Mouse (Mus musculus): Measurements from ENCODE around the gene Cytip. TPM values are rescaled to one million over a fixed set of nuclear protein-coding genes. Genes with fewer than 3 reads are reported as not detected.

Gene Cytip
- polyA plus RNA-seq, 1 experiment from 2014 or later = 0.11 TPM

GRCm38 (mm10) chr2:58169173-58169572, 26.2 kb downstream of the Cytip start:
- H3K4me1 ChIP-seq (replicated peaks; ENCODE audit: control insufficient read depth, insufficient read depth, low read length) = no peaks in the 10 kb centered on the region
- H3K4me2 ChIP-seq (replicated peaks; ENCODE audit: low read depth, low read length) = no peak overlapping the region
- no peaks in the 10 kb centered on the region for H3K36me3 ChIP-seq (ENCODE audit: control insufficient read depth, insufficient read depth, low read length)
- H3K9ac ChIP-seq (ENCODE audit: low read depth, low read length) = no peak overlapping the region
- H3K9me3 ChIP-seq (ENCODE audit: control insufficient read depth, low read length) = no peaks in the 10 kb centered on the region
- 76% methylated on average over 2 of the region's 2 CpGs for whole genome bisulfite sequencing
- no peak overlapping the region for H3K27ac ChIP-seq (ENCODE audit: low read depth, low read length)
- DNase-seq (ENCODE audit: low spot score) (no peak), ATAC-seq (ENCODE audit: low FRiP score) (no peak)
- no peaks in the 10 kb centered on the region for H3K27me3 ChIP-seq (ENCODE audit: control insufficient read depth, insufficient read depth, low read length)
- H3K4me3 ChIP-seq (ENCODE audit: low read depth, low read length) = no peak overlapping the region

DNA sequence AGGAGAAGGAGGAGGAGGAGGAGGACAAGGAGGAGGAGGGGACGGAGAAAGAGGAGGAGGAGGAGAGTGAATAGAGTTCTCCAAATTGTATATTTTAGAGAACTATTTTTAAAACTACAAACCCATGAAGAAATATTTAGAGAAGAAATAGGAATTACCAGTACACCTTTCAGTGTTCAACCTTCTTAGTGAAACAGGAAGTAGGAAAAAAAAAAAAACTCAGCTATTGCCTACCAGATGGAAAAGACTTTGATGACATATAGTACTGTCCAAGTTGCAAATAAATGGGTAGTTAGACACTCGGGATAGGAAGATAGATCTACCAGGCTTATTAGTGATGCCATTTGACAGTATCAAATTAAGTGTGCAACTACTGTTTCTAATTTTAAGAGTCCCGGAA, 27.7 kb downstream of the Cytip start:
- Histone ChIP-seq H3K4me1 (replicated peaks; ENCODE audit: control insufficient read depth, insufficient read depth, low read length) (no peaks in the 10 kb centered on the region), H3K4me3 (ENCODE audit: low read depth, low read length) (no peak overlapping the region), H3K9ac (ENCODE audit: low read depth, low read length) (no peak overlapping the region), H3K4me2 (replicated peaks; ENCODE audit: low read depth, low read length) (no peak overlapping the region), H3K27me3 (ENCODE audit: control insufficient read depth, insufficient read depth, low read length) (no peaks in the 10 kb centered on the region), H3K9me3 (ENCODE audit: control insufficient read depth, low read length) (no peaks in the 10 kb centered on the region), H3K27ac (ENCODE audit: low read depth, low read length) (no peak overlapping the region), H3K36me3 (ENCODE audit: control insufficient read depth, insufficient read depth, low read length) (no peaks in the 10 kb centered on the region)
- WGBS = 79% methylated on average over 3 of the region's 3 CpGs
- ATAC-seq (ENCODE audit: low FRiP score) = no peak
- no peak for DNase-seq (ENCODE audit: low spot score)

DNA sequence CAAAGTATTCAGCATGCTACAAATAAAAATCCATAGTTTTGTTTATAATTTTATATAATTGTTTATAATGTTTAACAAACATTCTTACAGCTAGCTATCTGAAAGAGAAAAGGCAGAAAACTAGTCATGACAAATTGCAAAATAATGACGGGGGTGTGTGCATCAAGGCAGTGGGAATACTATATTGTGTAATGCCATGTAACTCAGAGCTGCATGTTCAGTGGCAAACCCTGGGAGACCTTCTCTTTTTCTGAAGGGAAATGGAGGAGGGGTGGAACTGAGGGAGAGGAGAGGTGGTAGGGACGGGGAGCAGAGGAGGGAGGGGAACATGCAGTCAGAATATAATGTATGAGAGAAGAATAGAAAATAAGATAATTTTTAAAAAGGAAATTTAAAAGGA, 28.6 kb downstream of the Cytip start:
- DNase-seq (ENCODE audit: low spot score) = no peak
- no peak for ATAC-seq (ENCODE audit: low FRiP score)
- Histone ChIP-seq H3K9ac (ENCODE audit: low read depth, low read length) (no peak overlapping the region), H3K4me3 (ENCODE audit: low read depth, low read length) (no peak overlapping the region), H3K4me1 (replicated peaks; ENCODE audit: control insufficient read depth, insufficient read depth, low read length) (no peaks in the 10 kb centered on the region), H3K27me3 (ENCODE audit: control insufficient read depth, insufficient read depth, low read length) (no peaks in the 10 kb centered on the region), H3K9me3 (ENCODE audit: control insufficient read depth, low read length) (no peaks in the 10 kb centered on the region), H3K27ac (ENCODE audit: low read depth, low read length) (no peak overlapping the region), H3K4me2 (replicated peaks; ENCODE audit: low read depth, low read length) (no peak overlapping the region), H3K36me3 (ENCODE audit: control insufficient read depth, insufficient read depth, low read length) (no peaks in the 10 kb centered on the region)
- WGBS = 75% methylated on average over 2 of the region's 2 CpGs

DNA sequence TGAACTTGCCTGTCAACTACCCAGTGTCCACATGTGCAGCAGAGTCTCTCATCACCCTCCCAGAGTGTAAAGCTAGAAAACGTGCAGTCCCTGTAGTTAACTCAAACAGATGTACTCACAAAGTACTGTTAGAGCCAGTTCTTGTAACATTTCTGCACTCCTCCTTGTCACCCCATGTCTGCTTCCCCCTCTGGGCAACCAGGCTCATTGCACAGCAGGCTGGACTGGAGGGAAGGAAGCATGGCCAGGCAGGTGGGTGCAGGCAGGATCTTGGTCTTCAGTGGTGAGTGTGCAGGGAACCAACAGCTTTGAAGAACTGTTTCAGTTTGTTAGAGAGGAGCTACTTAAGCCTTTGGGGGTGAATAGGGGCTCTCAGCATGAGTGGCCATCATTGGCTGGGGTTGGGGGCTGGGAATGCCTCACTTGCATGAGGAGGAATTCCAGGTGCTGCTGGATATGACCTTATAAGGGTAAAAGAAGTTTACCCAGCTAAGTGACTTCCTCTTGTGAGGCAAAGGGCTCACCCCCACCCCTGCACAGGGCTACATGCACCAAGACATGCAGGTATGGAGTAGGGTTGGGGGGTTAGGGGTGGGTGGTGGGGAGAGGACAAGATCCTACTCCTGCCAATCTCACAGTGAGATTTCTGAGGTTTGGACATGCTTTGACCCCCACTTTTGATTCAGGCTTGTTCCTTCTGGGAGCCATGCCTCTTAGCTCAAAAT, 31.7 kb downstream of the Cytip start:
- Histone ChIP-seq H3K4me3 (ENCODE audit: low read depth, low read length) (no peak overlapping the region), H3K36me3 (ENCODE audit: control insufficient read depth, insufficient read depth, low read length) (no peaks in the 10 kb centered on the region), H3K9me3 (ENCODE audit: control insufficient read depth, low read length) (no peaks in the 10 kb centered on the region), H3K27me3 (ENCODE audit: control insufficient read depth, insufficient read depth, low read length) (no peaks in the 10 kb centered on the region), H3K27ac (ENCODE audit: low read depth, low read length) (no peak overlapping the region), H3K4me1 (replicated peaks; ENCODE audit: control insufficient read depth, insufficient read depth, low read length) (no peaks in the 10 kb centered on the region), H3K4me2 (replicated peaks; ENCODE audit: low read depth, low read length) (no peak overlapping the region), H3K9ac (ENCODE audit: low read depth, low read length) (no peak overlapping the region)
- DNase-seq (ENCODE audit: low spot score) (no peak), ATAC-seq (ENCODE audit: low FRiP score) (no peak)
- 56% methylated on average over 1 of the region's 1 CpGs for WGBS

DNA sequence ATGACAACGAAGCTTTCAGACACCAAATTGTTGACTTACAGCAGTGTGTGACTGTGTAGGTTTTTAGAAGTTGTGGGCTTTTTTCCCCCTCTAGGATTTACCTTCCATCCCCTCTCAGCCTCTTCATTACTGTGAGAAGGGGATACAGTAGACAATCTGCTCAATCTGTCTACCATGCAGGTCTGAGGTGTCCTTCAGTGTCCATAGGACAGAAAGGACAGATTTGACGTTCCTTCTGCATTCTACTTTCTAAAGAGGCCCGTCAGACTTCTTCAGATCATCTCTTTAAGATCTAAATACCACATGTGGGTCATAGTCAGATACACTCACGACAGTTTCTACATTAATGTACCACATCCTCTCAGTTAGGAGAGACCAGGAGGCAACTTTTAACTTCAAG, 33.5 kb downstream of the Cytip start:
- 90% methylated on average over 4 of the region's 4 CpGs for WGBS
- H3K27ac ChIP-seq (ENCODE audit: low read depth, low read length) = no peak overlapping the region
- no peaks in the 10 kb centered on the region for H3K27me3 ChIP-seq (ENCODE audit: control insufficient read depth, insufficient read depth, low read length)
- H3K4me2 ChIP-seq (replicated peaks; ENCODE audit: low read depth, low read length) = no peak overlapping the region
- H3K4me3 ChIP-seq (ENCODE audit: low read depth, low read length) = no peak overlapping the region
- H3K4me1 ChIP-seq (replicated peaks; ENCODE audit: control insufficient read depth, insufficient read depth, low read length) = no peaks in the 10 kb centered on the region
- no peaks in the 10 kb centered on the region for H3K9me3 ChIP-seq (ENCODE audit: control insufficient read depth, low read length)
- no peak for ATAC-seq (ENCODE audit: low FRiP score)
- no peak for DNase-seq (ENCODE audit: low spot score)
- H3K36me3 ChIP-seq (ENCODE audit: control insufficient read depth, insufficient read depth, low read length) = no peaks in the 10 kb centered on the region
- no peak overlapping the region for H3K9ac ChIP-seq (ENCODE audit: low read depth, low read length)

DNA sequence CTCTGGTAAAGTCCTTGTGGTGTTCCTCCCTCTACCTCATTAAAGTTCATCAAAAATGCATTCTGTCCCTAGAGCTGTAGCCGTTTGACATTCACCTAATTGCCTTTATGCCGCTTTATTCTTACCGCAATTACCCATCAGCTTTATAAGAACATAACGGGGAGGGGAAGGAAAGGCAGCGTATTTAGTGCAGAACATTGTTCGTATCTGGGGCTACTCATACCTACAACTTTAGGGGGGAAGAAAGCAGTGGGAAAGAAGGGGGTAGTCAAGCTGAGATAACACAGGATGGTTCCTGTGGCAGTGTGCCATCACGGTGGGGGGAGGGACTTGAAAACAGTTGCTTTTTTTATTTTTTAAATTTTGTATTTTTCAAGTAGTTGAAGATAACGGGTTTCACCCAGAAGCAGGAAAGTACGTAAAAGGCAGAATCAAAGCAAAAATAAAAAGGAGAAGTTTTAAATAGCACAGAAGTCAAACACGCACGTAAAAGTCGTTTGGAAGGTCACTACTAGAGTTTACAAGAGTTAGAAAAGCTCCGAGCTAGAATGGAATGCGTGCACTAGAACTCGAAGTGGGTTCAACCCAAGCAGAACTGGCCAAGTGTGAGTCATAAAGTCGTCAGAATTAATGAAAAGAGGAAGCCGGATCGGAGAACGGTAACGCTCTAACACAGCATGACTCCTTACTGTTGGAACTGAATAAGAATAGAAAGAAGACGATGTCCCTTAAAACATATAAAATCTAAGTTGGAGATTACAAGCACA, 34.6 kb downstream of the Cytip start:
- Histone ChIP-seq H3K27ac (ENCODE audit: low read depth, low read length) (no peak overlapping the region), H3K9me3 (ENCODE audit: control insufficient read depth, low read length) (no peaks in the 10 kb centered on the region), H3K36me3 (ENCODE audit: control insufficient read depth, insufficient read depth, low read length) (no peaks in the 10 kb centered on the region), H3K27me3 (ENCODE audit: control insufficient read depth, insufficient read depth, low read length) (no peaks in the 10 kb centered on the region), H3K9ac (ENCODE audit: low read depth, low read length) (no peak overlapping the region), H3K4me3 (ENCODE audit: low read depth, low read length) (no peak overlapping the region), H3K4me2 (replicated peaks; ENCODE audit: low read depth, low read length) (no peak overlapping the region), H3K4me1 (replicated peaks; ENCODE audit: control insufficient read depth, insufficient read depth, low read length) (no peaks in the 10 kb centered on the region)
- DNase-seq (ENCODE audit: low spot score) (no peak), ATAC-seq (ENCODE audit: low FRiP score) (no peak)
- WGBS = 89% methylated on average over 21 of the region's 21 CpGs

DNA sequence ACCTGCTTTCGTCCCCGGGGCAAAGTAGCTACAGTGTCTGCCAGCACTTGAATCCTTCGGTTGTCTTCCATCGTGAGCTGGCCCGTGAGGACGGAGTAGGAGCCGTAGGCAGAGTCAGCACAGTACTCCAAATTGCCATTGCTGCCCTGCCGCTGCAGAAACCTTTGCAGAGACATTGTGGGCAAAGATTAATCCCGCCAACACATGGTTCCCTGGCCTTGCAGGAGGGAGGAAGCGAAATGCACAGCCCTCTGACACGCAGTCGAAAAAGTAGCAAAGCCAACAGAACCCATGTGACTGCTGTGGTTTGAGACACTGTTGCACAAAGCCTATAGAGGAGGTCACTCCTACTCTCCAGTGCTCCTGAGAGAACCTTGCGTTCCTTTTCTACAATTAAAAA, 35.5 kb downstream of the Cytip start:
- no peaks in the 10 kb centered on the region for H3K4me1 ChIP-seq (replicated peaks; ENCODE audit: control insufficient read depth, insufficient read depth, low read length)
- no peak for DNase-seq (ENCODE audit: low spot score)
- no peak overlapping the region for H3K9ac ChIP-seq (ENCODE audit: low read depth, low read length)
- H3K9me3 ChIP-seq (ENCODE audit: control insufficient read depth, low read length) = no peaks in the 10 kb centered on the region
- WGBS = 93% methylated on average over 13 of the region's 13 CpGs
- no peak overlapping the region for H3K4me2 ChIP-seq (replicated peaks; ENCODE audit: low read depth, low read length)
- ATAC-seq (ENCODE audit: low FRiP score) = no peak
- no peak overlapping the region for H3K27ac ChIP-seq (ENCODE audit: low read depth, low read length)
- H3K36me3 ChIP-seq (ENCODE audit: control insufficient read depth, insufficient read depth, low read length) = no peaks in the 10 kb centered on the region
- no peaks in the 10 kb centered on the region for H3K27me3 ChIP-seq (ENCODE audit: control insufficient read depth, insufficient read depth, low read length)
- no peak overlapping the region for H3K4me3 ChIP-seq (ENCODE audit: low read depth, low read length)

DNA sequence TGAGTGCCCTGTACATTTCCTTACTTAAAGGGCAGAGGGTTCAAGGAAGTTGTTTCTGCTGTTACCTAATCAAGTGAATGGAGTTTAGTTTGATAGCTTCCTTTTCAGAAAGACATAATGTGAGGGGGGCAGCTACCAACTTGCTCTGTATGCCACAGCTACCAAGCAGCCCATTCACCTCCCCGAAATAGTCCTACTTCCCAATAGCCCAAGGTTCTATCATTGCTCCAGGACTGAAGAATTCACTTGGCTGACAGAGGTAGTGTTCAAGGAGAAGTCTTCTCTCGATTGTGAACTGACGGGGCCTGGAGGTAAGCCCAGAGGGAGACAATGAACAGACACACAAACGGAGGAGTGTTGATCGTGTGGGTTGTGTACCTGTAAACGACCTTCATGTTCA, 36.2 kb downstream of the Cytip start:
- Histone ChIP-seq H3K9me3 (ENCODE audit: control insufficient read depth, low read length) (no peaks in the 10 kb centered on the region), H3K4me3 (ENCODE audit: low read depth, low read length) (no peak overlapping the region), H3K9ac (ENCODE audit: low read depth, low read length) (no peak overlapping the region), H3K36me3 (ENCODE audit: control insufficient read depth, insufficient read depth, low read length) (no peaks in the 10 kb centered on the region), H3K27ac (ENCODE audit: low read depth, low read length) (no peak overlapping the region), H3K4me2 (replicated peaks; ENCODE audit: low read depth, low read length) (no peak overlapping the region), H3K4me1 (replicated peaks; ENCODE audit: control insufficient read depth, insufficient read depth, low read length) (no peaks in the 10 kb centered on the region), H3K27me3 (ENCODE audit: control insufficient read depth, insufficient read depth, low read length) (no peaks in the 10 kb centered on the region)
- DNase-seq (ENCODE audit: low spot score) (no peak), ATAC-seq (ENCODE audit: low FRiP score) (no peak)
- WGBS = 90% methylated on average over 6 of the region's 6 CpGs

GRCm38 (mm10) chr2:58158539-58158938, 36.8 kb downstream of the Cytip start:
- no peak for ATAC-seq (ENCODE audit: low FRiP score)
- Histone ChIP-seq H3K9me3 (ENCODE audit: control insufficient read depth, low read length) (no peaks in the 10 kb centered on the region), H3K4me3 (ENCODE audit: low read depth, low read length) (no peak overlapping the region), H3K36me3 (ENCODE audit: control insufficient read depth, insufficient read depth, low read length) (no peaks in the 10 kb centered on the region), H3K4me1 (replicated peaks; ENCODE audit: control insufficient read depth, insufficient read depth, low read length) (no peaks in the 10 kb centered on the region), H3K27me3 (ENCODE audit: control insufficient read depth, insufficient read depth, low read length) (no peaks in the 10 kb centered on the region), H3K27ac (ENCODE audit: low read depth, low read length) (no peak overlapping the region), H3K9ac (ENCODE audit: low read depth, low read length) (no peak overlapping the region), H3K4me2 (replicated peaks; ENCODE audit: low read depth, low read length) (no peak overlapping the region)
- WGBS = 94% methylated on average over 5 of the region's 5 CpGs
- DNase-seq (ENCODE audit: low spot score) = no peak

Measured in hindbrain, embryonic 11.5 days (tissue).